Mouse (Mus musculus): ENCODE measurements at regions not wholly inside any gene's neighbourhood (a gene's known extent, or its start where the extent isn't known, plus 50 kb on each side); places are given as distances from the start of the nearest gene placed in this dataset.

- TF ChIP-seq POLR2A (IDR thresholded peaks at IDR 0.05; ENCODE audit: borderline replicate concordance, extremely low read depth, insufficient read depth, insufficient read length, poor library complexity, severe bottlenecking) = no peak
- no peak for TF ChIP-seq CTCF (IDR thresholded peaks at IDR 0.05; ENCODE audit: borderline replicate concordance, extremely low read depth, insufficient read depth, insufficient read length)
Observed at GRCm38 (mm10) chr12:30767621-30768020, 116.5 kb upstream of the Alkal2 start.
